In genomic region chr10:22402225-22402917, GRCm38 (mm10) we compare ENCODE assay signal across 8 mouse cellular contexts. TPM values are rescaled to one million over a fixed set of nuclear protein-coding genes. Genes with fewer than 3 reads are reported as not detected.
DNase-seq lines count a peak whose midpoint lies in the region; ATAC-seq and TF ChIP-seq lines count a peak whose summit lies in the region.
"Not testable (repeated sequence)": the region's sequence is repeated elsewhere in the genome, so short reads cannot be mapped to it uniquely, and the experiment has no call there.

No protein-coding gene starts in this region.

- dilution Hi-C loops in CH12.LX (cut with MboI; ENCODE audit: extremely low pct_ligation_motif_present, extremely low pct_unique_long_range_greater_than_20kb, low sequenced_read_pairs): not testable (repeated sequence)

- peak; percentile 60 for TF ChIP-seq RAD21 in CH12.LX (IDR thresholded peaks at IDR 0.05; ENCODE audit: low read depth, low read length)

- H3K4me2 ChIP-seq in CH12.LX (ENCODE audit: insufficient read depth, low read depth, poor library complexity, severe bottlenecking); hindbrain, postnatal 0 days (ENCODE audit: low read depth, low read length); lung, postnatal 0 days (replicated peaks; ENCODE audit: low read depth, low read length): not testable (repeated sequence)

- in situ Hi-C loops in CH12.LX (cut with MboI; ENCODE audit: low pct_ligation_motif_present, low pct_unique_long_range_greater_than_20kb, low sequenced_read_pairs): not testable (repeated sequence)

- 2% methylated on average over 8 of the region's 11 CpGs for WGBS in hindbrain, postnatal 0 days
- whole genome bisulfite sequencing in lung, postnatal 0 days: 2% methylated on average over 8 of the region's 11 CpGs

- TF ChIP-seq EP300 in CH12.LX (IDR thresholded peaks at IDR 0.05; ENCODE audit: low read length); lung, postnatal 0 days (IDR thresholded peaks at IDR 0.05): not testable (repeated sequence)

- not testable (repeated sequence) for H3K4me3 ChIP-seq in CH12.LX (replicated peaks in 1 of 3; ENCODE audit: low read depth in 2 of 3, low read length in 2 of 3, poor library complexity in 1 of 3); hindbrain, postnatal 0 days (ENCODE audit: low read length); lung, postnatal 0 days (ENCODE audit: low read depth, low read length)

- H3K36me3 ChIP-seq in CH12.LX (replicated peaks in 1 of 2; ENCODE audit: control insufficient read depth in 1 of 2, insufficient read depth in 1 of 2, low read length in 1 of 2); hindbrain, postnatal 0 days (ENCODE audit: insufficient read depth, low read length); lung, postnatal 0 days (ENCODE audit: insufficient read depth, low read length): not testable (repeated sequence)

- peak; percentile 81; the same call in 1 of the 2 replicates for ATAC-seq in hindbrain, postnatal 0 days
- ATAC-seq in lung, postnatal 0 days: peak; percentile 91

- DNase-seq in CH12.LX (ENCODE audit: extremely low read depth): peak; percentile 66
- DNase-seq in embryo, embryonic 10.5 days (ENCODE audit: low spot score): peak; percentile 81
- peak; percentile 26 to 30 for DNase-seq in gastrocnemius, postnatal 4 days (ENCODE audit: low spot score in 2 of 2)
- DNase-seq in hindbrain, postnatal 0 days (ENCODE audit: low spot score): peak; percentile 68
- peak; percentile 12 to 14 for DNase-seq in layer of hippocampus, postnatal 36 days
- peak; percentile 65 for DNase-seq in lung, postnatal 0 days (ENCODE audit: low spot score)
- peak; percentile 11 for DNase-seq in ovary, adult 18-20 months (ENCODE audit: low spot score)
- DNase-seq in testis, postnatal 10 days (ENCODE audit: low spot score): peak; percentile 64

- TF ChIP-seq POLR2A in CH12.LX (IDR thresholded peaks at IDR 0.05; ENCODE audit: low read depth, low read length): not testable (repeated sequence)

- not testable (repeated sequence) for H3K27ac ChIP-seq in CH12.LX (ENCODE audit: insufficient read depth, low read depth); hindbrain, postnatal 0 days; lung, postnatal 0 days (ENCODE audit: low read length)

- H3K79me2 ChIP-seq in CH12.LX (replicated peaks; ENCODE audit: control insufficient read depth, extremely low read depth, insufficient read depth, poor library complexity, severe bottlenecking): not testable (repeated sequence)

- not testable (repeated sequence) for H3K9ac ChIP-seq in CH12.LX (ENCODE audit: insufficient read depth, low read depth); hindbrain, postnatal 0 days (replicated peaks; ENCODE audit: low read length); lung, postnatal 0 days (replicated peaks; ENCODE audit: low read depth)

- not testable (repeated sequence) for H3K9me3 ChIP-seq in CH12.LX (replicated peaks; ENCODE audit: low read length); hindbrain, postnatal 0 days (ENCODE audit: low read length); lung, postnatal 0 days (ENCODE audit: low read length)

- H3K4me1 ChIP-seq in CH12.LX (ENCODE audit: control insufficient read depth in 1 of 2, insufficient read depth in 2 of 2); hindbrain, postnatal 0 days (ENCODE audit: insufficient read depth, low read length); lung, postnatal 0 days (ENCODE audit: insufficient read depth, low read depth, low read length): not testable (repeated sequence)

- TF ChIP-seq CTCF in CH12.LX (conservative IDR thresholded peaks at IDR 0.05 in 1 of 2, IDR thresholded peaks at IDR 0.05 in 1 of 2; ENCODE audit: low read depth in 2 of 2, low read length in 2 of 2): peak in 1 of 2 experiments; percentile 62; a peak in 2 of 4 replicates
- TF ChIP-seq CTCF in hindbrain, postnatal 0 days (IDR thresholded peaks at IDR 0.05; ENCODE audit: low read depth): peak; percentile 69
- peak; percentile 75 for TF ChIP-seq CTCF in lung, postnatal 0 days (IDR thresholded peaks at IDR 0.05)

- H3K27me3 ChIP-seq in CH12.LX (replicated peaks); hindbrain, postnatal 0 days (ENCODE audit: insufficient read depth, low read length); lung, postnatal 0 days (replicated peaks; ENCODE audit: insufficient read depth, low read length): not testable (repeated sequence)

TF ChIP-seq in CH12.LX, 34 proteins besides CTCF, POLR2A, EP300 and RAD21:
- TF ChIP-seq SMC3 (IDR thresholded peaks at IDR 0.05; ENCODE audit: low read depth, low read length): peak; percentile 56

RNA-seq across cellular contexts. Expression of gene Raet1d, which starts 42.0 kb away (rescaled TPM):
- total RNA-seq in CH12.LX (2012; rRNA removed): 2.7 and 3.3 TPM in 2 replicates
- total RNA-seq in CH12.LX (2014; rRNA removed): 17.5 and 18.8 TPM in 2 replicates
- polyA plus RNA-seq in CH12.LX (2012; ENCODE audit: insufficient read length, low read depth): 14.9 and 15.3 TPM in 2 replicates
- total RNA-seq in gastrocnemius, postnatal 4 days (2021): 1 to 10 TPM in 1 of 2 experiments, under 1 TPM in 1; 0.34 to 1.6 TPM
- total RNA-seq in hindbrain, postnatal 0 days (2014; rRNA removed): 0.10 TPM in 1 of 2 replicates, not detected in the other
- polyA plus RNA-seq in hindbrain, postnatal 0 days (2015; fragmentation: Nextera tagmentation; extraction: Ambion mirVana): 0.71 and 1.2 TPM in 2 replicates
- not detected for total RNA-seq in layer of hippocampus, postnatal 36 days (2021)
- polyA plus RNA-seq in lung, postnatal 0 days (2015; fragmentation: Nextera tagmentation; extraction: Ambion mirVana): 0.51 and 1.3 TPM in 2 replicates

Comparison
In these comparisons a context has a peak if more than half of its experiments do, and no peak if none do; other contexts are left out.
1. DNase-seq: peak in every context shown above with its lines; median percentile 81 in embryo, embryonic 10.5 days; 68 in hindbrain, postnatal 0 days; 66 in CH12.LX; 65 in lung, postnatal 0 days; 64 in testis, postnatal 10 days; 28 in gastrocnemius, postnatal 4 days; 13 in layer of hippocampus, postnatal 36 days; 11 in ovary, adult 18-20 months.